Mouse (Mus musculus): ENCODE measurements around the gene Scn5a. TPM values are rescaled to one million over a fixed set of nuclear protein-coding genes. Genes with fewer than 3 reads are reported as not detected.

The Scn5a gene
- polyA plus RNA-seq (2014; fragmentation: Nextera tagmentation; extraction: Ambion mirVana), result 0.22 TPM in 1 of 2 replicates, not detected in the other

DNA sequence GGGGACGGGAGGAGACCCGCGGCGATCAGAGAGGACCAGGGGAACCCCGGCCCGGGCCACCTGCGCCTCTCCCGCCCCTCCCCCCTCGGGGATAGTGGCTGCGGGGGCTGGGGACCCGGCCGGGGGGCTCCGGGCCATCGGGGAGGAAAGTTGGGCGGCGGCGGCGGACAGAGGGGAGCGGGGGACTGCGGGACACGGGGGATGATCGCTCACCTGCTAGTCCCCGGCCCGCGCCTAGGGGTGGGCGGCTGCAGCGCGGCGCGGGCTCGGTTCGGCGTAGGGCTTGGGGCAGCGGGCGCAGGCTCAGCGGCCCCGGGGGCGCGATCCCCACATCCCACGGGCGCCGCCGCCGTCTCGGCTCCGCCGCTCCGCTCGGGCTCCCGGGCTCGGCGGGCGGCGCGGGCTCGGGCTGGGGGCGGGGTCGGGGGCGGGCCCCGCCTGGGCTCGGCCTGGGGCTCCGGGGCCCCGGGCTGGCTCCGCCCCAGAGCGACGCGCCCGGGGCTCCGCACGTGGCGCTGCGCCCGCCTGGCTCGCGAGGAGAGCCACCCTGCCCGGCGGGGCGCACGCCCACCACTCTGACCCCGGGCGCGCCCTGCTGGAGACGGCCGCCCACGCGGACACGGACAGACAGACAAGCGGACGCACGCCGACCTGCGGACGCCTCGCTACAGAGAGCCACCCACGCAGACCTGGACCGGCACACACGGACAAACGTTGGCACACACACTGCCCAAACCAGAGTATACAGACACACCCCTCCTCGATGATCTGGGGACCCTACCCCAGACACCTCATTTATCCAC lies at the start of gene Scn5a:
Scn5a (minus strand) TSS at position 381 of the 803 bp plus-strand sequence.
- Histone ChIP-seq H3K4me1 (replicated peaks; ENCODE audit: control insufficient read depth, insufficient read depth, low read length) (0 out of 2 replicates have a peak, but pooled peaks cover 6% of the 10 kb centered on the region), H3K4me3 (ENCODE audit: low read depth, low read length) (peak within 1 kb of the TSS; percentile 54), H3K27ac (ENCODE audit: low read depth, low read length) (no peak within 1 kb of the TSS), H3K9me3 (ENCODE audit: control insufficient read depth, low read length) (no peaks in the 10 kb centered on the region), H3K9ac (ENCODE audit: low read depth, low read length) (no peak within 1 kb of the TSS; the same call in 1 of the 2 replicates), H3K36me3 (ENCODE audit: control insufficient read depth, insufficient read depth, low read length) (no peaks in the 10 kb centered on the region), H3K27me3 (replicated peaks; ENCODE audit: control insufficient read depth, insufficient read depth, low read length) (peaks cover 66% of the 10 kb centered on the region), H3K4me2 (peak within 1 kb of the TSS; percentile 90)
- ATAC-seq (replicated peaks; ENCODE audit: low FRiP score), result peak; percentile 59
- WGBS, result 3% methylated on average over 78 of the region's 99 CpGs
- DNase-seq (ENCODE audit: low spot score), result peak; percentile 46

DNA sequence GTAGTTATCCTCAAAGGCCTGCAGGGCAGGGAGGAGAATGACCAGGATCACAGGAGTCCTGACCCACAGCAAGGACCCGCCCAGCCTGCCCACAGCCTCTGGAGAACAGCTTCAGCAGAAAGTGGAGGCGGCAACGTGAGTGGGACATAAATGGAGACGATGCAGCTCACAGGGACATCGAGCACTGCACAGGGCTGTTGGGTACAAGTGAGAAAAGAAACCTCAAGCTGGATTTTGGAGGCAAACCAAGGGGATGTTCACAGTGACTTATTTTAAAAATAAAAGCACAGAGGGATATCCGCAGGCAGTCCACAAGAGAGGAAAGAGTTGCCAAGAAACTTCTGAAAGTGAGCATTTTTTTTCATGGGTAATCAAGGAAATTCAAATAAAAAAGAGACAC lies 48.4 kb upstream of the Scn5a start:
- Histone ChIP-seq H3K9me3 (ENCODE audit: control insufficient read depth, low read length) (no peaks in the 10 kb centered on the region), H3K9ac (ENCODE audit: low read depth, low read length) (no peak overlapping the region), H3K4me1 (replicated peaks; ENCODE audit: control insufficient read depth, insufficient read depth, low read length) (peaks cover 4% of the 10 kb centered on the region; the same call in 1 of the 2 replicates), H3K27ac (ENCODE audit: low read depth, low read length) (no peak overlapping the region), H3K4me3 (ENCODE audit: low read depth, low read length) (no peak overlapping the region), H3K36me3 (ENCODE audit: control insufficient read depth, insufficient read depth, low read length) (no peaks in the 10 kb centered on the region), H3K4me2 (no peak overlapping the region), H3K27me3 (replicated peaks; ENCODE audit: control insufficient read depth, insufficient read depth, low read length) (peaks cover 3% of the 10 kb centered on the region; the same call in 1 of the 2 replicates)
- ATAC-seq (replicated peaks; ENCODE audit: low FRiP score) (no peak), DNase-seq (ENCODE audit: low spot score) (no peak)
- WGBS, result 74% methylated on average over 6 of the region's 6 CpGs

DNA sequence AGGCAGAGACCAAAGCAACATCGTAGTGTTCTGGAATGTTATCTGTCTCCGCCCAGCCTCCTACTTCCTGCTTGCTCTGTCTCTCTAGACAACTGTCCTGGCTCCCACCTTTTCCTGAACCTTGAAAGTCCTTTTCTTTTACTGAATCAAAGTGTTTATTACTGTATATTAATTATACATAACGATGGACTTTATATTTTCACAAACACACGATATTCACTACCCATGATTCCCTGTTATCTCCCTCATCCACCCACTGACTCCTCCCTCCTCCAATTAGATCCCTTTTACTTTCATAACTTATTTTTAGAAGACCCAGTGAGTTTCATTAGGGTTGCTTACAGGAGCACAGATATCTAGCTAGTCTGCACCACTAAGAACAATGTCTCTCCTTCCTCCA lies 45.3 kb upstream of the Scn5a start:
- no peaks in the 10 kb centered on the region for H3K4me1 ChIP-seq (replicated peaks; ENCODE audit: control insufficient read depth, insufficient read depth, low read length)
- 58% methylated on average over 4 of the region's 4 CpGs for WGBS
- DNase-seq (ENCODE audit: low spot score) (no peak), ATAC-seq (replicated peaks; ENCODE audit: low FRiP score) (no peak)
- no peak overlapping the region for H3K4me2 ChIP-seq
- no peaks in the 10 kb centered on the region for H3K36me3 ChIP-seq (ENCODE audit: control insufficient read depth, insufficient read depth, low read length)
- no peak overlapping the region for H3K4me3 ChIP-seq (ENCODE audit: low read depth, low read length)
- H3K27me3 ChIP-seq (replicated peaks; ENCODE audit: control insufficient read depth, insufficient read depth, low read length), result no peaks in the 10 kb centered on the region
- no peaks in the 10 kb centered on the region for H3K9me3 ChIP-seq (ENCODE audit: control insufficient read depth, low read length)
- no peak overlapping the region for H3K9ac ChIP-seq (ENCODE audit: low read depth, low read length)
- no peak overlapping the region for H3K27ac ChIP-seq (ENCODE audit: low read depth, low read length)

DNA sequence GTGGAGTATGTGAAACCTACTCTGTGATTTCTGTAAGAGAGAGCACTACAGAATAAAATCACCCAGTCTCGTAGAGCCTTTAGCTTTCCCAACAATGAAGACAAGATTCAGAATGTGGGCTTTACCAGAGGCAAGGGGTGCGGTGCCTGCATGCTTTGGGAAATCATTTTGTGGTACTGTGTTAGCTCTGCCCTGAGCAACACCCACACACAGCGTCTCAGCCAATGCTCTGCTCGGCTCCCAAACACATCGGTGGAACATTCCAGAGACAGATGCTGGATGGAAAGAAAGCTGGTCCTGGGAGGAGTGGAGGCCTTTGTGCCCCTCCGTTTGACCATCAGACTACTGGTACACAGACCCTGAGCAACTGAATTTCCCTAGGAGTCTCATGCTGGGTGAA lies 36.0 kb upstream of the Scn5a start:
- ATAC-seq (replicated peaks; ENCODE audit: low FRiP score), result no peak

DNA sequence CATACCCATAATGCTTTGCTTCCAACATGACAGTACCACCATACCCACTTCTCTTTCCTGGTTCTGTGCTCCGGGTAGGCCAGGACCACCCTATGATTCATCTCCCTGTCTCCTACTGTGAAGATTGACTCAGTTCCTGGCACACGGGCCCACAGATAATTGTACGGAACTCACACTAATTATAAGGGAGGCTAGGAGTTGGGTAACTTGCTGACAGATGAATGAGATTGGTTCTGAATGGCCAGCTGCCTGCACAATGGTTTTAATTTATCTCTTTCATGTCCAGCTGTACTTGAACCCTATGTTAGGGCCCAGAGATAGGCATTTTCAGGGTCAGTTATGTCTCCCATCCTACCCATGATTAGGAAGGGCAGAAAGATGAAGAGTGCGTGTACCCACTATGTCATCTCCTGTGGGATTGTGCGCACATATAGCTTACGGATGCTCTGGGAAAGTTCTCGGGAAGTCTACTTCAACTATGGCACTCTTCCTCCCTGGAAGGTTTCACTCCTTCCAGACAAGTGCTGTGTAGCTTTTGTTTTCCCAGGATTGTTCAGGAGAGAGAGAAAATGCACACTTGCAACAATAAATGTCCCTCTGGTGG lies 31.8 kb upstream of the Scn5a start:
- Histone ChIP-seq H3K4me3 (ENCODE audit: low read depth, low read length) (no peak overlapping the region), H3K36me3 (ENCODE audit: control insufficient read depth, insufficient read depth, low read length) (no peaks in the 10 kb centered on the region), H3K27me3 (replicated peaks; ENCODE audit: control insufficient read depth, insufficient read depth, low read length) (no peaks in the 10 kb centered on the region), H3K9ac (ENCODE audit: low read depth, low read length) (no peak overlapping the region), H3K4me2 (no peak overlapping the region), H3K4me1 (replicated peaks; ENCODE audit: control insufficient read depth, insufficient read depth, low read length) (no peaks in the 10 kb centered on the region), H3K27ac (ENCODE audit: low read depth, low read length) (no peak overlapping the region), H3K9me3 (ENCODE audit: control insufficient read depth, low read length) (no peaks in the 10 kb centered on the region)
- 82% methylated on average over 7 of the region's 7 CpGs for WGBS
- DNase-seq (ENCODE audit: low spot score), result no peak
- ATAC-seq (replicated peaks; ENCODE audit: low FRiP score), result no peak

More for the DNA sequence above, 36.0 kb upstream of the Scn5a start:
- no peak overlapping the region for H3K9ac ChIP-seq (ENCODE audit: low read depth, low read length)
- no peaks in the 10 kb centered on the region for H3K9me3 ChIP-seq (ENCODE audit: control insufficient read depth, low read length)
- H3K4me1 ChIP-seq (replicated peaks; ENCODE audit: control insufficient read depth, insufficient read depth, low read length), result no peaks in the 10 kb centered on the region
- no peak overlapping the region for H3K27ac ChIP-seq (ENCODE audit: low read depth, low read length)
- no peak overlapping the region for H3K4me2 ChIP-seq
- 69% methylated on average over 6 of the region's 6 CpGs for WGBS
- H3K36me3 ChIP-seq (ENCODE audit: control insufficient read depth, insufficient read depth, low read length), result no peaks in the 10 kb centered on the region
- DNase-seq (ENCODE audit: low spot score), result no peak
- H3K4me3 ChIP-seq (ENCODE audit: low read depth, low read length), result no peak overlapping the region
- no peaks in the 10 kb centered on the region for H3K27me3 ChIP-seq (replicated peaks; ENCODE audit: control insufficient read depth, insufficient read depth, low read length)

DNA sequence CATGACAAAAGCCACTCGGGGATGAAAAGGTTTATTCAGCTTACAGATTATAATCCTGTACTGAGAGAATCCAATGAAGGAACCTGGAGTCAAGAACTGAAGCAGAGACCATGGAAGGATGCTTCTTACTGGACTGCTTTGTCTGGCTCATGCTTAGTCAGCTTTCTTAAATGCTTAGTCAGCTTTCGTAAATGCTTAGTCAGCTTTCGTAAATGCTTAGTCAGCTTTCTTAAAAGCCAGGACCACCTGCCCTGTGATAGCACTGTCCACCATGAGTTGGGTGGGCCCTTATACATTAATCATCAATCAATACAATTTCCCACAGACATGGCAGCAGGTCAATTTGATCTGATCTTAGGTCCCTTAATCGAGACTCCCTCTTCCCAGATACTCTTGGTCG lies 28.1 kb upstream of the Scn5a start:
- Histone ChIP-seq H3K27me3 (replicated peaks; ENCODE audit: control insufficient read depth, insufficient read depth, low read length) (no peaks in the 10 kb centered on the region), H3K9me3 (ENCODE audit: control insufficient read depth, low read length) (no peaks in the 10 kb centered on the region), H3K4me1 (replicated peaks; ENCODE audit: control insufficient read depth, insufficient read depth, low read length) (no peaks in the 10 kb centered on the region), H3K36me3 (ENCODE audit: control insufficient read depth, insufficient read depth, low read length) (no peaks in the 10 kb centered on the region), H3K4me2 (no peak overlapping the region), H3K27ac (ENCODE audit: low read depth, low read length) (no peak overlapping the region), H3K9ac (ENCODE audit: low read depth, low read length) (no peak overlapping the region), H3K4me3 (ENCODE audit: low read depth, low read length) (no peak overlapping the region)
- DNase-seq (ENCODE audit: low spot score) (no peak), ATAC-seq (replicated peaks; ENCODE audit: low FRiP score) (no peak)
- 90% methylated on average over 5 of the region's 5 CpGs for WGBS

DNA sequence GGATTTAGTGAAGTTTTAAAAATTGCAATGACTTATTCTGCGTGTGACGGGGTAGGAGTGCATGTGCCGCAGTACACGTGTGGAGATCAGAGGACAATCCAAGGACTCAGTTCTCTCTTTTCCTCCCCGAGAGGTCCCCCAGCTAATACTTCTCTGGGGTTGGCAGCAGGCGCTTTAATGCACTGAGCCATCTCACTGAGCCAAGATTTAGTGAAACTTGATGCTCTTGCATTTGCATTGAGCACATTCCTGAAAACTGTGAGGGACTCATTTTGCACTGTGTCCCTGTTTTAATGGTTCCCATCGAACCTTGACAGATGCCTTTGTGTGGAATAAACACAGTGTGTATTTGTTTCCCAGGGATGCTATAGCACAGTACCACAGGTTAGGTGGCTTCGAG lies 25.8 kb upstream of the Scn5a start:
- DNase-seq (ENCODE audit: low spot score), result no peak
- H3K4me2 ChIP-seq, result no peak overlapping the region
- H3K27ac ChIP-seq (ENCODE audit: low read depth, low read length), result no peak overlapping the region
- no peaks in the 10 kb centered on the region for H3K36me3 ChIP-seq (ENCODE audit: control insufficient read depth, insufficient read depth, low read length)
- no peaks in the 10 kb centered on the region for H3K4me1 ChIP-seq (replicated peaks; ENCODE audit: control insufficient read depth, insufficient read depth, low read length)
- H3K4me3 ChIP-seq (ENCODE audit: low read depth, low read length), result no peak overlapping the region
- ATAC-seq (replicated peaks; ENCODE audit: low FRiP score), result no peak
- 77% methylated on average over 8 of the region's 8 CpGs for WGBS
- 0 out of 2 replicates have a peak, but pooled peaks cover 3% of the 10 kb centered on the region for H3K9me3 ChIP-seq (ENCODE audit: control insufficient read depth, low read length)
- no peaks in the 10 kb centered on the region for H3K27me3 ChIP-seq (replicated peaks; ENCODE audit: control insufficient read depth, insufficient read depth, low read length)
- no peak overlapping the region for H3K9ac ChIP-seq (ENCODE audit: low read depth, low read length)

DNA sequence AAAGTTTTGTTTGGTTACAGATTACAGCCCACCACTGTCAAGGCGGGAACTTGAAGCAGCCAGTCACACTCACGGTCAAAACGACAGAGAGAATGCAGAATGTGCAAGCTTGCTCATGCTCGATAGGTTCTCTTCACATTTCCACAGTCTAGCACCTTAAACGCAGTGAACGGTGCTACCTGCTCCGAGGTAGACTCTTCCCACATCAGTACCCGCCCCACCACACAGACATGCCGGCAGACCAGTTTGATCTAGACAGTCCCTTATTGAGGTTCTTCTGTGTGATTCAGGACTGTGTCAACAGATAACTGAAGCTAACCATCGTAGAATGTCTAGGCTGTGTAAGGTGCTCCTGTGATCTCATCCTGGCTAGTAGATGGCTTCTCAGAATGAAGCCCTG lies 19.7 kb upstream of the Scn5a start:
- ATAC-seq (replicated peaks; ENCODE audit: low FRiP score) (no peak), DNase-seq (ENCODE audit: low spot score) (no peak)
- Histone ChIP-seq H3K36me3 (ENCODE audit: control insufficient read depth, insufficient read depth, low read length) (no peaks in the 10 kb centered on the region), H3K4me3 (ENCODE audit: low read depth, low read length) (no peak overlapping the region), H3K27ac (ENCODE audit: low read depth, low read length) (no peak overlapping the region), H3K9me3 (ENCODE audit: control insufficient read depth, low read length) (0 out of 2 replicates have a peak, but pooled peaks cover 3% of the 10 kb centered on the region), H3K27me3 (replicated peaks; ENCODE audit: control insufficient read depth, insufficient read depth, low read length) (no peaks in the 10 kb centered on the region), H3K9ac (ENCODE audit: low read depth, low read length) (no peak overlapping the region), H3K4me2 (no peak overlapping the region), H3K4me1 (replicated peaks; ENCODE audit: control insufficient read depth, insufficient read depth, low read length) (no peaks in the 10 kb centered on the region)
- 78% methylated on average over 10 of the region's 10 CpGs for WGBS
